Mouse (Mus musculus) c-Kit-positive CD71-positive TER-119-negative erythroid progenitor cells, embryonic 14.5 days (primary cell): ENCODE data around the gene Txndc12.

Experiments used
- DNase-seq: peaks from one replicate; pipeline ENCODE4 v3.0.0-alpha.2; 2013; ENCODE audit warnings: low read depth

The Txndc12 gene

DNA sequence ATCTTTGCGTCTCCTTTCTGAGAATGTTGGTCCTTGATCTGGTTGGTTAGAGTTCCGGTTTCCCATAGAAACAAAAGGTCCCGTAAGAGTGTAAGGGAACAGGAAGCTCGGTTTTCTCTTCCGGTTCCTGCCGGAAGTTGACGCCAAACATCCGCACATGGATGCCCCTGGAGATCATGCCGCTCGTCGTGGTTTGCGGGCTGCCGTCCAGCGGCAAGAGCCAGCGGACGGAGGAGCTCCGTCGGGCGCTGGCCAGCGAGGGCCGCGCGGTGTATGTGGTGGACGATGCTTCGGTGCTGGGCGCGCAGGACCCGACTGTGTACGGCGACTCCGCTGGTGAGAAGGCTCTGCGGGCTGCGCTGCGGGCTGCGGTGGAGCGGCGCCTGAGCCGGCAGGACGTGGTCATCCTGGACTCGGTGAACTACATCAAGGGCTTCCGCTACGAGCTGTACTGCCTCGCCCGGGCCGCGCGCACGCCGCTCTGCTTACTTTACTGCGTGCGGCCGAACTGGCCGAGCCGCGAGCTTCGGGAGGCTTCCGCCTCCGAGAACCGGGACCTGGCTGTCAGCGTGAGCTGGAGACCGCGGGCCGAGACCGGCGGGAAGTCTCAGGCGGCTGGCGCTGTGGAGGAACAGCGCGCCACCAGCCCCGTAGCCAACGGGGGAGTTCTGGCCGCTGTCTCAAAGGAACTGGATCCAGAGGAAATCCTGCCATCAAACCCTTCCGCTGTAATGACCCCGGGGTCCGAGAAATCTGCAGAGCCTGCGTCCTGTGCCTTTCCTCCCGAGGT is 13.5 kb downstream of the Txndc12 start, which contains the start of gene Kti12:
Gene Kti12 (plus strand): TSS at position 71 of the 790 bp plus-strand sequence.
- peak; percentile 82 for DNase-seq

DNA sequence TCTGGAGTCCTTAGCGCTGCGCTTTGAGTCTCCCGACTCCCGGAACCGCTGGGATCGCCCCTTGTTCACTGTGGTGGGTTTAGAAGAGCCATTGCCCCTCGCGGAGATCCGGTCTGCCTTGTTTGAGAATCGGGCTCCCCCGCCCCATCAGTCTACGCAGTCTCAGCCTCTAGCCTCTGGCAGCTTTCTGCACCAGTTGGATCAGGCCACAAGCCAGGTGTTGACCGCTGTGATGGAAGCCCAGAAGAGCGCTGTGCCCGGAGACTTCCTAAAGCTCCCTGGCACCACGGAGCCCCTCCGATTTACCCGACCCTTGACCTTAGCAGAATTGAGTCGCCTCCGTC is 14.1 kb downstream of the Txndc12 start, which contains the start of gene A730015C16Rik:
Gene A730015C16Rik (minus strand): TSS at position 115 of the 344 bp plus-strand sequence.
- no peak for DNase-seq

DNA sequence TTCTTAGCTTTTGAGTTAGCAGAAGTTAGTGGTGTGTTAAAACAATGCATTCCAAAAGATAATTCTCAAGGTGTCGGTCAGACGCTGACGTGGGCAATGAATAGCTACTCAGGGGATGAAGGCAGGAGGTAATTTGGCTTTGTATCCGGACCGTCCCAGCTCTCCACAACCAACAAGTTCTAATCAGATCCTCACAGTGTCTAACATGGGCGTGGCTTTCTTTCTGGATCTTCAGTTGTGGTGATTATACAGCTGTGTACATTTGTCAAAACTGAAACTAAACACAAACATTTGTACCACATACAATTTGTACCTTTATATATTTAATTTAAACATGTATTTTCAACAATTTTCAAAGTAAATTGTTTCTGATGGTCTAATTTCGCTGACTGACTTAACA is 32.4 kb downstream of the Txndc12 start:
- DNase-seq: no peak

DNA sequence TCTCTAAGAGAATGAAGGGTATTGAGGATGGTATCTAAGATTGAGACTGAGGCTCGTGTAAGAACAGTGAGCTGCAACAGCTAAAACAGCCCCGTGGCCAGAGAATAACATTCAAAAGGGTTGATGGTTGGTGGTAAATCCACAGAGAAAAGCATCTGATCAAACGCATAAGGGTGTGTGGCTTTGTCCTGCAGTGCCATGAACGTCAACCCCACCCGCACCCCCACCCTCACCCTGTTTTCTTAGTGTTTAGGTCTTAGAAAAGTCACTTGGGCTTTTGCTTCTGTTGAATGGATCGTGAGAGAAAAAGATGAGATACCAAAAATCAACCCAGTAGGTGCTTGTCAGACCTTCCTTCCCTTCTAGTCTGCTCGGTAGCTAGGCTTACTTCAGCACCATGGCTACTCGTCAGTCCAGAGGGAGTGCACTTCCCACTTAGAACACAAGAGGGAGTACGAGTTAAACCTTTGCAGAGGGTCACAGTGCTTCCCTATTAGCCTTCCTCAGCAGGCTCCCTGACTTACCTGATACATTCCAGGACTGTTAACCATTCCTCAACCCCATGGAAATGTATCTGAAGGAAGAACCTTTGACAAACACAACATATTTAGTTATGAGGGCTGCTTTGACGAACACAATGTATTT is 35.5 kb downstream of the Txndc12 start:
- DNase-seq: peak; percentile 90

DNA sequence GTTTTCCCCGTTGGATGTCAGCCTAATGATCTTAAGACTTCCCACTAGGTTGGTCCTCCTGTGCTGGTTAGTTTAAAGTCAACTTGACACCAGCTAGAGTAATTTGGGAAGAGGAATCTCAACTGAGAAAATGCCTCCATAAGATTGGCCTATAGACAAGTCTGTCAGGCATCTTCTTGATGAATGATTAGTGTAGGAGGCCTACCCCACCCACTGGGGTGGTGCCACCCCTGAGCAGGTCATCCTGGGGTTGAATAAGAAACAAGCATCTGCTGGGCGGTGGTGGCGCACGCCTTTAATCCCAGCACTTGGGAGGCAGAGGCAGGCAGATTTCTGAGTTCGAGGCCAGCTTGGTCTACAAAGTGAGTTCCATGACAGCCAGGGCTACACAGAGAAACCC is 39.3 kb downstream of the Txndc12 start:
- no peak for DNase-seq

DNA sequence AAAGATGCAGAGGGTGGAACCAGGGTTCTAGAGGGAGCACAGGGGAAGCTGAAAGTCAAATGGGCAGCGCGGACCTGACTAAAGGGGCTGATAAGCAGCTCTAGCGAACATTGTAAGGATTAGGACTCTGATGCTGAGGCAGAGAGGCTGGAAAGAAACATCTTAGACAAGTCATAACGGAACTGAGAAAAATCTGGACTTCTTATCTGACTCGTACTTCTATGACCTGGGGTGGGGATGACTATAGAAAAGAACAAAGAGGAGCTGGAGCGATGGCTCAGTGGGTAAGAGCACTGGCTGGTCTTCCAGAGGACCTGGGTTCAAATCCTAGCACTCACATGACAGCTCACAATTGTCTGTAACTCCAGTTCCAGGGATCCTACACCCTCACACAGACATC is 43.5 kb downstream of the Txndc12 start:
- no peak for DNase-seq

DNA sequence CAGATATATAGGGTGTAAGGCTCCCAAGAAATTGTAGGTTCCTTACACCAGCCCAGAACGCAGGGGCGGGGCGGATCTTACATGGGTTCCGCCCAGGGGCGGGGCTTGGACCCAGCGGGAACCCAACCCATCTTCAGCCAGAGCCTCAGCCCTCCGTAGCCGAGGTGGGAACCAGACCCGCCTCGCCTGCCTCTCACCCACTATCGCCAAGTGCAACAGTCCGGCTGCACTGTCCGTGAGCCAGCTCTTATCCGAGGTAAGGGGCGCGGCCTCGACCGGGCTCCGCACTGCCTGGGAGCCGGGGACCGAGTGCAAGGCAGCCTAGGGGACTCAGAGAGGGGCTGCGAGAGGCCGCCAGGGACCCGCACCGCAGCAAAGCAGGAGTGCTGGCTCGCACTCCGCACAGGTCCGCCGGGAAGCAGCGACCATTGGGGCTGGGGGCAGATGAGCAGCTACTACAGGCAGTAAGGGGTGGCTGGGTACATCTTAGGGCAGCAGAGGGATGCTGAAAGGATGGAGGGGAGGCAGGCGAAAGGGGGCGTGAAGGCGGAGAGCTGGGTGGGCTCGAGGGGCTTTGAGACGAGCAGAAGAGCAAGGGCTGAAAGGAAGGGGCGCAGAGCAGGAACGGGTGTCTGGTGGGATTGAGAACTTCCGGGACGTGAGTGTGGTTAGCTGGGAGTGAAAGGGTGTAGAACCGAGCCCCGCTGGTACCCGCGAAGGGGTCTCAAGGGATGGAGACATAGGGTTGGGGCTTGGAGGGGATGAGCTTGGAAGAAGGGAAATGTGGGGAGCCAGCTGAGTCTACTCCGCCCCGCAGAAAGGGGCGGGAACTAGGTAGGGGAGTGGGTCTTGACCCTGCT is 44.8 kb downstream of the Txndc12 start, which contains the start of gene Rab3b:
Gene Rab3b (plus strand): TSS at position 101 of the 860 bp plus-strand sequence.
- DNase-seq: peak; percentile 49

DNA sequence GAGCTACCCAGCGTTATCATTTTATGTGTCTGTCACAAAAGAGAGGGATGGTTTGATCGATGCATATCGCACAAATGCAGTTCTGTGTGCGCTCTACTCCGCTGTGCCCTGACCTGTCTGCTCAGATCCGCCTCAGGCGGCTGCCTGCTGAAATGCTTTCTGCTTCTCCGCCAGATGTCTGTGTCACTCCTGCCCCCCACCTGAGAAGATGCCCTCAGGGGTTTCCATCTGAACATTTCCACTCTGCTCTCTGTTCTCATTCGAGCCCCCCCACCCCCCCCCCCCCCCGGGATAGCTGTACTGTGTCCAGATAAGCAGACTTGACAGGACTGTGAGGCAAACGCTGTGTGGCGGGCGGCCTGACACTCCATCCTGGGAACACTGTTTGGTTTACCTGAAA is 49.4 kb downstream of the Txndc12 start:
- DNase-seq: no peak

DNA sequence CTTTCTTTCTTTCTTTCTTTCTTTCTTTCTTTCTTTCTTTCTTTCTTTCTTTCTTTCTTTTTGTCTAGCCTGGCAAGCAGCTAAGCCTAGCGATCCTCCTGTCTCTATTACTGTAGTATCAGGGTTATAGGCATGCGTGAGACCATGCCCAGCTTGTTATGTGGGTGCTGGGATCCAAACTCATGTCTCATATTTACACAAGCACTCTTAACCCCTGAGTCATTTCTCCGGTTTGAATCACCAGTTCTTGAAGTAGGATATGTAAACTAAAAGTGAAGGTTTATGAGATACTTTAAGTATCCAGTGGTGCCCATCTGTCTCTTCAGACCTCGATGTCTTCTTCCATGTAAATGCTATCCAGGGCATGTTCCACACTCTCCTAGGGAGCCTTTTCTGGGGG is 53.1 kb downstream of the Txndc12 start:
- no peak for DNase-seq

DNA sequence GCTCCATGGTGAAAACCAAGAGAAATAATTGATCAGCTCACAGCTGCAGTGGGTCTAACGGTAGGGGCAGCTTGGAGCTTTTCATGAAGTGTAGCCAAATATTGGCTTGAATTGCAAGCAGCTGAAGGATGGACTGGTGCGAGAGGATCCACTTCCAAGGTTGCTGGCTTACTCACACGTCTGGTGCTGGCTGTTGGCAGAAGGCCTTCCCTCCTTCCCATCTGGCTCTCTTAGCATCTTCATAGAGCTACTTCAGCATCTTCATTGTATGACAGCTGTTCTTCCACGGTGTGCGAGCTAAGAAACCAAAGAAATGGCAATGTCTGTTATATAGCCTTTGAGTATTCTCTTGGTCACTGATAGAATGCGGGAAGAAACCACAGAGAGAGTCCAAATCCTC is 56.5 kb downstream of the Txndc12 start:
- no peak for DNase-seq

DNA sequence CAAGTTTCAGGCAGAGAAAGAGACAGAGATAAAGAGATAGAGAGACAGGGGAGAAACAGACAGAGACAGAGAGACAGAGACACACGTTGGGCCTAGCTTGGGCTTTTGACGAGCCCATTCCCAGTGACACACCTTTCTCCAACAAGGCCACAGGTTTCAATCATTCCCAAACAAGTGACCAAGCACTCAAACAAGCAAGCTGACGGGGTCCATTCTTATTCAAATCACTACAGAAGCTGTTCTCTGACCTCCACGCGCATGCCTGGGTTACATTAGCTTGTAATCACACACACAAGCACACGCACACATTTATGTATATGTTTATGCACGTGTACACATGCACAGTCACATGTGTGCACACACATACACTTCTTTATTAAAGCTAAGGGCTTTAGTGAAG is 66.0 kb downstream of the Txndc12 start:
- DNase-seq: no peak

DNA sequence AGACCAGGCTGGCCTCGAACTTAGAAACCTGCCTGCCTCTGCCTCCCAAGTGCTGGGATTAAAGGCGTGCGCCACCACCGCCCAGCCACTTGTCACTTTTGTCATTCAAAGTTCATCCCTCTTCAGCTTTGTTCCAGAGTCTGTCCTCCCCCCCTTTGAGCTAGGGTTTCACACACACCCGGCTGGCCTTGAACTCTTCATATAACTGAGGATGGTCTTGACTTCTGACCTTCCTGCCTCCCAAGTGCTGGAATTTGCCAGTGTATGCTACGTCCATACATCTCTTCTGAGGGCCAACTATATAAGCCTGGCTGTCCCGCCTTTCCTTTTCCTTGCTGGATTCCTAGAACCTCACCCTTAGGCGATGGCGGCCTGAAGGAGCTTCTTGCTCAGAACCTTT is 68.5 kb downstream of the Txndc12 start:
- DNase-seq: no peak

DNA sequence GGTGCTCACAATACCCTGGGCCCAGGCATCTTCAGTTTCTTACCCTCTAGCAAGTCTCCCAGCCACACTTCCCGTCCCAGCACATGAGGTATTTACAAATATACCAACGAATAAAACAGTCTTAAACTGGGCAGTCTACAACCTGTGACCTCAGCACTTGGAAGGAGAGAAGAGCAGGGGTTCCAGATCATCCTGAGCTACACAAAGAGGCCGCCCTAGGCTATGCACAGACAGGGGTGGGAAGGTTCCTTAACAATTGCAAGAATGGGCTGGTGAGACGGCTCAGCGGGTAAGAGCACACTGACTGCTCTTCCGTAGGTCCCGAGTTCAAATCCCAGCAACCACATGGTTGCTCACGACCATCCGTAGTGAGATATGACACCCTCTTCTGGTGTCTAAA is 68.9 kb downstream of the Txndc12 start:
- DNase-seq: no peak

DNA sequence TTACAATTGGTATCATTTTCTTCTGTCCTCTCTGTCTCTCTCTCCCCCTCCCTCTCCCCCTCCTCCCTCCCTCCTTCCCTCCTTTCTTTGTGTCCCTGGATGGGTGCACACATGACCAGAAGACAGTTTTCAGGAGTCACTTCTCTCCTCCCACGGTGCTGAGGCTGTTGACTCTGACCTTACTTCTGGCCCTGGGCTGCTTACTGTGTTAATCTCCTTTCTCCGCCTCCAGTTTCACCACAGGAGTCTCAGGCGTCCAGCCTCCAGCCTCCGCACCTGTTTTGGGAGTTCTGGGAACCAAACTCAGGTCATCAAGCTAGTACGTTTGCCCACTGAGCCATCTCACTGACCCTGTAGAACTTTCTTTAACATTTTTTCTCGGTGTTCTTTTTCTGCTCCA is 69.7 kb downstream of the Txndc12 start:
- DNase-seq: no peak

DNA sequence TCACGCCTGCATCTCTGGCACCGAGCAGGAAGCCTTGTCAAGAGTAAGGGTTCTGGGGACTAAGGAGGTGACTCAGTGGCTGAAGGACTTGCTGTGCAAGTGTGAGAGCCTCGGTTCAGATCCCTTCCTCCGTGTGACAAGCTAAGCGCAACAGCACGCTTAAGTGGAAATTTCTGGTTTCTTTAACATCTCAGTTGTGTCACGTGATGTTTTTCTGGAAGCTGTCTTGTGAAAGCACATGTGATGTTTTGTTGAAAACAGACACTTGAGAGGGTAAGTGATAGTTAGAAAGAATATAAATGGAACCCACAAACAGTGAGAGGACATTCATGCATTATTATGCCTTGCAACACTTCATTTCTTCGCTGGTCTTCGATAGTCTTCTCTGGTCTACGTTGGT is 70.4 kb downstream of the Txndc12 start:
- DNase-seq: no peak

DNA sequence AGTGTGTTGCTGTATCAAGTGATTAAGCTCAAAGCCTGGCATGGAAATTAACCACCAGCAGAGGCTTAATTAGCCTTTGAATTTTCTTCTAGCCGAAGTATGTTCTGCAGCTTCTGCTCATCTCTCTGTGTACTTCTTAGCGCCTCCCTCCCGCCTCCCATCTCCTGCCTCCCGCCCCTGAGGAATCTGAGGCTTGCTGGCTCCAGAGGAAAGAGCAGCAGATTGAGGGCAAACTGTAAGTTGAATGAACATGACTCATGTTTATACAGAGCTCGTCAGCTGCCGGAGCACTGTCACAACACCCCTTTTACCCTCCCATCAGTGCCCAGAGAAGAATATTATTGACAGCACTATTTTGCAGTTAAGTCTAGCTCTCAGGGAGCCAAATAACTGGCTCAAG is 71.5 kb downstream of the Txndc12 start:
- no peak for DNase-seq

DNA sequence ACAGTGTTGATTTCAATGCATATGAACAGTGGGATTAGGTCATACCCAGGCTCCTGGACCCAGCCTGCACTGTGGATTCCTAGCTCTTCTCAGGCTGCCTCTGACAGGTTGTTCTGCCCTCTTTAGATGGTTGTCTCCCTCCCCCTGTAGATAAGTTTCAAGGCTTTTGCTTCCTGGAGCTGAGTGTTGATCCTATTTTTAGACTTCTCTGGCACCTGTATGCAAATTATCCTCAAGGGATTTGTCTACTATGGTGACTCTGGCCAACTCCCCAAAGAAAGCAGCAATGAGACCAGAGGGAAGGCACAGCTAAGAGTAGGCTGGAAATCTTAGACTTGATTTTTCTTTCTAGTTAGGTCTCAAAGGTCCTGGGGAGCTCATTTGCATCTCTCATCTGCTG is 73.1 kb downstream of the Txndc12 start:
- DNase-seq: no peak

DNA sequence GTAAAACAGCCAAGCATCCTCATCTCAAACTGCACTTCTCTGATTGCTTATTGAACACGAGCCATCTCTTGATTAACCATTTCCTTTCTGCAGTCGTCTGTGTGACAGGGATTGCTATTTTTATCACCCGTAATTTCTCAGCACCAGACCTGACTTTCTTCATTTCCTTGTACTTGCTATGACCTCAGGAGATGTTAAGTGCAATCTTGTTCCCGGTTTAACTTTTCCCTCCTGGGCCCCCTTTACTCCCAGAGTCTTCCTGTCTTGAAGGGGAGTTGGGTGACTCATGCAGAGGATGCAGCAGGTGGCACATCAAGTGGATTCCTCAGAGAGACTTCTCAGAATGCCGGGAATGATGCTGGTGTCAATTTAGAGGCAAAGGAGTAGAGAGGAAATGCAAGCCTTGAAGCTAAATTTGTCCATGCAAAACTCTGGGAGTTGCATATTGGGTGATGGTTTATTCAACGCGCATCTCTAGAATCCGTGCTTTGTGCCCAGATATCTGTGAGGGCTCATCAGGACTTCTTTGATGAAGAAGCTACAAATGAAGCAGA is 75.5 kb downstream of the Txndc12 start:
- no peak for DNase-seq
